Mouse (Mus musculus): ENCODE measurements around the gene Kalrn.
A peak's percentile ranks its signal among the peaks of the same experiment; 100 is the strongest.

Gene Kalrn

DNA sequence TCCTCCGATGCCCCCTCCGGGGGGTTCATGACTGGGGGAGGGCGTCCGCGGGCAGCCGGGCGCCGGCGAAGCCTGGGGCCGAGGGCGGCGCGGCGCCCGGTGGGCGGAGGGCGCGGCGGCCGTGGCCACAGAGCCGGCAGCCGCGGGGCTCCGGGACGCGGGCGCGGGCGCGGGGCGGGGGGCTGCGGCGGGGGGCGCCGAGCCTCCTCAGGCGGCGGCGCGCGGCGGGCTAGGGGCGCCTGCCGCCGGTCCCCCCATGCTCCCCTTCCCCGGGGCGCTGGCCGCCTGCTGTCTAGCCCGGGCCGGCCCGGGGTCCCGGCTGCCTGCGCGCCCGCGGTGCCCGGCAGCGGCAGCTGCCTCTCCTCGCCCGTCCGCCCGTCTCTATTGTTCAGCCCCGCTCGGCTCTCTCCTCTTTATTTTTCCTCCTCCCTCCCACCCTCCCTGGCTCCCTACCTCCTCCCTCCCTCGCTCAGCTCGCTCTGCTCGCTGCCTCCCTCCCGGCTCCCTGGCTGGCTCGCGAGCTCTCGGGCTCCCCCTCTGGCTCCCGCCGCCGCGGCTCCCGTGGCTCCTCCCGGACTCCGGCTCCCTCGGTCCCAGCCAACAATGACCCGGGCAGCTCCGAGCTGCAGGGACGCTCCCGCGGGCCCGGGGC is at the start of gene Kalrn:
TSS of gene Kalrn (minus strand) at position 382 of the 652 bp plus-strand sequence.
- peak; percentile 2 for DNase-seq (ENCODE audit: low spot score)

DNA sequence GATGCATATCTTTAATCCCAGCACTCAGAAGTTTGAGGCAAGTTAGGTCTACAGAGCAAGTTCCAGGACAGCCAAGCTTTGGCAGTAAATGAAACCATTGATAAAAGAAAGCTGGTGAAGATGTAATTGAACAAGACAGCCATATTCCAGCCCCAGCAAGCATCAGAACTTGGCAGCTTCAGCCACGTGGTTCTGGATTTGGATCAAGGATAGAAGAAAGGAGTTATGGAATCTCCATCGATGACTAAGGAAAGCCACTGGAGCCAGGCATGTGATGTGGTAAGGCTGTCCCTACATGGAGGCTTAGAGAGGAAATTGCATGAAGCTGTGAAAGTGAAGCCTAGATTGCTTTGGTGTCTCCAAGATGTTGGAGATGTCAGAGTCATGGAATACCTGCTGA is 40.7 kb upstream of the Kalrn start:
- no peak for DNase-seq (ENCODE audit: low spot score)

DNA sequence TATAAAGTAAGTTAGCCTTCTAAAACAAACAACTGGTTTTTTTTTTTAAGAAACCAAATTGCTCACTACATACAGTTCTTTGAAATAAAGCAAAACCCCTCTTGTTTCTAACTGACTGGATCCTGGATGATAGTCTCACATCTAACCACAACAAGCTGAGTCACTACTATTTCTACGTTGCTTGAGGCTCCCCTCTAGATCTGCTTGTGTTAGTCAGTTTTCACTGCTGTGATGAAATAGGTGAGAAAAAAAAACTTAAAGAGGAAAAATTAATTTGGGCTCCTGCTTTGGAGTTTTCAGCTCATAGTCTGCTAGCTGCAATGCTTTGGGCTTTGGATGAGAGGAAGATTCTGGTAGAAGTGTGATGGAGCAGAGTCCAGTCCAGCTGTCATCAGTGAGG is 36.8 kb upstream of the Kalrn start:
- DNase-seq (ENCODE audit: low spot score), result no peak

DNA sequence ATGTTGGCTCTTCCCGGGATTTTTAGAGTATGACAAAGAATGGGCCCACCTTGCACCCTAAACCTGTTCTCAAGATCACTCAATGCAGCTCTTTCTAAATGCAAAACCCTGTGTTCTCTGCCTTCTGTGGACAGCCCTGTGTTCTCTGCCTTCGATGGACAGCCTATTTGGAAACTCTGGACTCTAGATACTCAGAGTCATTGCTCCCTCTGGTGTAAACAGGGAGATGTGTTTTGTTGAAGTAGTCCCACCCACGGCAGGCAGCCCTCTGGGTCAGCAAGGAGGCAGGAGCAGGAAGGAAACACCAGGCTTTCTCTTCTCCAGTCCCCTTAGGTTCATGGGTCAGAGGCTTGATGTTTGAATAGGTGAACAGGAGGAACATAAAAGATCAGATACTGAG is 32.3 kb upstream of the Kalrn start:
- no peak for DNase-seq (ENCODE audit: low spot score)

DNA sequence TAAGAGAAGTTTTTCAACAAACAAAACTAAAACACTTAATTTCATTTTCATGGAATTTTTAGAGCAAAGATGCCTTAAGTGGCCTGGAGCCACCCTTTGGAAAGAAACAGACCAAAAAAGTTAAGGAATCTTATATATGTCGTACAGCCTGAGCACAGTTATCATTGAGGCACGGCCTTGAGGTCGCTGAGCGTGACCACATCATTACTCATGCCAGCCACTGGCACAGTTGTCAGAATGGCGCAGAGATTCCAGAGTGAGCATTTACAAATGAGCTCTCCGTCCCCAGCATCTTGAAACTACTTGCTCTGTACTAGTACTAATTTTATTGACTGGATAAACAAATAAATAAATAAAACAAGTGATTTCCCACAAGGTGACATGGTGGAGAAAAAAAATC is 30.5 kb upstream of the Kalrn start:
- DNase-seq (ENCODE audit: low spot score), result no peak

DNA sequence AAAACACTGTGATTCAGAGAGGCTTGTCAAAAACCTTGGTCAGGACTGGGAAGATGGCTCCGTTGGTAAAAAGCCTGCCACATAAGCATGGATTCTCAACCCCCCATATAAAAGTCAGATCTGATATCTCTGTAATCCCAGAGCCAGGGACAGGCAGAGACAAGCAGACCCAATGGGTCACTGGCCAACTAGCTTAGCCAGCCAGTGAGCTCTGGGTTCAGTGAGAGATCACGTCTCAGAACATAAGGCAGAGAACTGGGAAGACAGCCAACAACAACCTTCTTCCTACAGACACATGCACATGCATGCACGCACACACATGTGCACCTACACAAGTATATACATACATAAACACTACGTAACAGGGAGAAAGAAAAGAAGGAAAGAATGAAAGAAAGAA is 29.7 kb upstream of the Kalrn start:
- no peak for DNase-seq (ENCODE audit: low spot score)

DNA sequence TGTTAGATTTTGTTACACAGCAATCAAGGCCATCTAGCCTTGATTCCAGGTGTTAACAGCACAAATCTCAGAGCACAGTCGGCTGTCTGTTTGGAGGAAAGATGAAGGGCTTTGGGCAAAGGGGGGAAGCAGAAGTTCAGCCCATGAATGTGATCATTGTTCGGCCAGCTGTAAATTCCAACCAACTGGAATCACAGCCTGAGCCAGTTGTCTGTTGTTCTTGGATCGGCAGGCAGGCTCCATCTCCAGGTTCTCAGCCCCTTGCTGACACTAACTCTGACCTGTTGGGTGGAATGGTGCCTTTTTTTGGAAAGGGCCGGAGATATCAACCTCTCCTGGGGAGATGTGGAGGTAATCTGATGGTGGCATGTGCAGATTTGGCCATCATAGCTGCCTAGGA is 28.6 kb upstream of the Kalrn start:
- DNase-seq (ENCODE audit: low spot score), result no peak

DNA sequence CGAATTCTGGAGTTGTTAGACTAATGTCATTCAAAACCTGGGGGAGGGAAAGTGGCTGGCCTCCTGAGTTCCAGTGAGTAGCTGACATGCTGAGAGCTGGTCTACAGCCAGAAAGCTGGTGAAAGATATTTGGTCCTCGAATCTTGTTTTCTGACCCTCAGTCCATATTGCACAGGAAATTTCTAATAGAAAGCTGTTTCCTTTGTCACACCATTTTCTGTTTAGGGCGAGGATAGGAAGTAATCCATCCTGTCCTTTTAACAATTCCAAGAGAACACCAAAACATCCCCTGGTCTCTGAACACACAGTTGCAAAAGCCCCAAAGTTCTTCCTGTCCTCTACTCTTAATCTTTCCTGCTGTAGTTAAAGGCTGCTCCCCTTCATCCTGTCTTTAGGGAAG is 22.0 kb upstream of the Kalrn start:
- DNase-seq (ENCODE audit: low spot score), result no peak

DNA sequence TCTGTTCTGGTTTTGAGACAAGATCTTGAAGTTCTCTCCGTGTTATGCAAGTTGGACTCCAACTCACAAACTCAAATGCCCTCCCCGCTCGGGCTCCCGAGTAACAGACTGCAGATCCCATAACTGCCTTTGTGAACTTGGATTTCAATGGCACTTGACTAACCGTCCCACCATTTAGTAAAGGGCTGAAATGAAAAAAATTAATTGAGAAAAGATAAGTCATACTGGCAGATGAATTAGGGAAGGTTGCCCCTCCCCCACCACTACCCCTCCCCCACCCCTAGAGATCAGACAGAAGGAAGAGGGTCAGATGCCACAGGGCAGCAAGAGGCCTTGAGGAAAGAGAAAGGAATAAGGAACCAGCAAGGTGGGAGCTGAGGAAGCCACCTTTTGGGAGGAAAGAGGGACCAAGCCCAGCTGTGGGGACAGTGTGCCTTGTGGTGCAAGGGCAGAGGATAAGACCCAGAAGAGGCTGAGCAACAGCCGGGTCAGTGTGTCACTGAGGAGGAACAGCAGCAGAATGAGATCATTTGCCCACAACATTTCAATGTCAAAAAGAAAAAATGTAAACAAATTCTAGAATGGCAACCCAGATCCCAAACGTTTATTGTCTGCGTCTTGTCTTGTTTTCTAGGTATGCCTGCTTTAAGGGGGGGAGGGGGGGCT is 21.4 kb upstream of the Kalrn start:
- DNase-seq (ENCODE audit: low spot score), result no peak

DNA sequence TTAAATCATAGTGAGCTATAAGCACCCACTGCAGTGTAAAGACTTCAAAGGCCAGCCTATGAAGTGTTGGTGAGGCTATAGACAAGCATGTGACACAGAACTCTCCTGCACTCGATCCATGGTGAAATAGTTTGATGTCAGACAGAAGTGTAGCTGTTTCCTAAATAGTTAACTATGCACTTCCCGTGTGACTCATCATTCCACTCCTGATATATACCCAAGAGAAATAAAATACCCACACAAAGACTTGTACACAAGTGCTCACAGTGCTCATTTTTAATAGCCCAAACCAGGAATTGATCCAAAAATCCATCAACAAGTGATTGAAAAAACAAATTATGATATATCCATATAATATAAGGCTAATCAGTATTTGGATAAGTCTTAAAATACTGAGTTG is 19.4 kb upstream of the Kalrn start:
- DNase-seq (ENCODE audit: low spot score), result no peak

DNA sequence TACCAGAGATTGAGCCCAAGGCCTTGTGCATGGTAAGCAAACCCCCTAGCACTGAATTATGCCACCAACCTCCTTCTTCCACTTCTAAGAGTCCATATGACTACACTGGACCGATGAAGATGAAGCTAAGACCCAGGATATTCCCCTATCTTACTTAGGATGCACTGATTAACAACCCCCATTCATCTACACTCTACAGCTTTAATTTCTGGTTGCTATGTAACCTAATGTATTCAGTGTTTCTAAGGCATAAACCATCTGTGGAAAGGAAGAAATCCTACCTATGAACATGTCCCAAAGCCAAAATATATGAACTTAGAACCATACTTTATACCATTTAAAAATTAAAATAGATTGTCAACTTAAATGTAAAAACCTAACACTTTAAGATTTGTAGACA is 18.6 kb upstream of the Kalrn start:
- no peak for DNase-seq (ENCODE audit: low spot score)

DNA sequence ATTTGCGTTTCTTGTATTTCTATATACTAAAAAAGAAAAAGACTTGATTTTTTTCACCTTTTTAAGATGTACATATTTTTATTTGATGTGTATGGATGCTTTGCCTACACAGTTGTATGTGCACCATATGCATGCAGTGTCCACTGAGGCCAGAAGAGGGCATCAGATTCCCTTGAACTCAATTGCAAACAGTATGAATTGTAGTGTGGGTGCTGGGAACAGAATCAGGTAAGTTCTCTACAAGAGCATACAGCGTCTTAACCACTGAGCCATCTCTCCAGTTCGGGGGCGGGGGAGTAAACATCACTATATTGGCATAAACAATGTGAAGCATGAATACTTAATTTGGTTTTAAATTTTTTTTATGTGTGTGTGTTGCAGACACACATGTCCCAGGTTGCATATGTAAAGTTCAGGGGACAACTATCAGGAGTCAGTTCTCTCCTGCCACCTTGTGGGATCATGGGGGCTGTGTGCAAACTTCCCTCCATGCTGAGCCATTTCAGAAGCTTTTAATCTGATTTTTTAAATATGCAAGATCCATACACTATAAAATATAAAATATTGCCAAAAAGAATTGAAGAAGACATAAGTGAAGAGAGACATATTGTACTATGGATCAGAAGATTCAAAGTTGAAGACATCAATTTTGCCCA is 6.5 kb upstream of the Kalrn start:
- DNase-seq (ENCODE audit: low spot score), result no peak

DNA sequence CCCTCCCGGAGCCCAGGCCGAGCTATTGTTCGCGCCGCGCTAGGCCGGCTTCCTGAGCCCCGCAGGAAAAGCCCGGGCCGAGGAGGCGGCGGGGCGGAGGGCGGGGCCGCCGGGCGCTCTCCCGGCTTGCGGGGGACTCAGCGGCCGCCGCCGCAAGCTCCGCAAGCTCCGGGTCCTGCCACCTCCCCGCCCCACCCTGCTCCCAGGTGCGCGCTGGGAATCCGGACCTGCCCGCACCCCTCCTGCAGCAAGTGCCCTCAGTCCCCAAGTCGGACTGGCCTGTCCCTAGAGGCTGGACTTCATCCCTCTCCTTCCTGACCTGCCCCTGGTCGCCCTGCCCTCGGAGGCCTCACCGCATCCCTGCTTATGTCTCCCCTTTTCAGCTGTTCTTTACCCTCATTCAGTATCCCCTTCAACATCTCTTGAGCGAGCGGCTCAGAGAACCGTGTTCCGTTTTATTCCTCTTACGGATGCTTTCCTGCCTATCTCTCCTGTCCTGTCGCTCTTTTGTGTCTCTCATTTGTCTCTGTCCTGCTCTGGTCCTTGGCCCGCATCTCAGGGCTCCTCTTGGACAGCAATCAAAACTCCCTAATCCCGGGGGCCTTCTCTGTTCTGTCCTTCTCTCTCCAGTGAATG is 642 bp upstream of the Kalrn start:
- DNase-seq (ENCODE audit: low spot score), result no peak

DNA sequence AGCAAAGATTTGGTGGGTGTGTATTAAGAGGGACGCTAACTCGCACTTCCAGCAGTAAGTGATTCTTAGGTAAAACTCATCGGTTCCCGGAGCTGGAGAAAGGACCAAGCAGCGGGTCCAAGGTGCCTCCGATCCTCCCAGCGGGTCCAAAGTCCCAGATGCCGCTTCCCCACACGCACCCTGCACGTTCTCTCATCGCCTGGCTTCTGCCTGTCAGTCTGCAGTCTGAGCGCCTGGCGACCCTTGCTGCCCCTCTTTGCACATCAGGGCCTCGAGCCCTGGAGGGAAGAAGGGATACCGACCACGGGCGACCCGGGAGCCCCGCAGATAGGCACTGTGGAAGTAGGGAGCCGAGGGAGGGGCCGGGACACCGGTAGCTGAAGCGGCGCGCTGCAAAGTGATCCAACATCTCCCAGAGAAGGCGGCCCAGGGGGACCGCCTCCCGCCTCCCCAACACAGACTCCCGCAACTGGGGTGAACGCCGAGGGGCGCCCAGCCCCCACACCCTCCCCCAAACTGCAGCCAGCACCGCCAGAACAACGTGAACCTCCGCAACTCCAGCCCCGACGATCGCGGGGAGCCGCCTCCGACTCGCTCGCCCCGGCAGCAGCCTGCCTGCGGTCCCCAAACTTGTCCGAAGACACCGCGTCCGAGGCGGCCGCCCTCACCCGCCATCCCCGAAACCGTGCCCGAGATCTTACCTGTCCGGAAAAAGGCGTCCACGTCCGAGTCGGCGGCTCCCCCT is 754 bp downstream of the Kalrn start:
- no peak for DNase-seq (ENCODE audit: low spot score)

DNA sequence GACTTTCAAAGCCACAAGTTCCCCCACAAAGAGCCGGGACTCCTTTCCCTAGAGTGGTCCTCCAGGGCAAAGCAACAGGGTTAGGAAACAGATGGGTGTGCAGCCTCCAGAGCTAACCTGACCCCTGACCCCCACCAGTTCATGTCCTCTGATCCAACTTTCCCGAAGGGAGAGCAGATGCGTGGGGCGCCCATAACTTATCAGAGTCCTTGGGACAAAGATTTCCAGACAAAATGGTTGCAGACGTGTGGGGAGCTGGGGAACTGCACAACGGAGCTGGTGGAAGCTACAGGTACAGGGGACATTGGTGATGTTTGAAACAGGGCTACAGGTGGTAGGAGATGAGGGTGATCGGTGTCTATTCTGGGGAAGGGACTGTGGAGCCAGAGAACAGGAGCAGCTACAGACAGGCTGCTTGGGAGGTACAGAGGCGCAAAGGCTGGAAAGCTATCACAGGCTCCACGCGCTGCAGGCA is 1.4 kb downstream of the Kalrn start:
- DNase-seq (ENCODE audit: low spot score), result no peak

DNA sequence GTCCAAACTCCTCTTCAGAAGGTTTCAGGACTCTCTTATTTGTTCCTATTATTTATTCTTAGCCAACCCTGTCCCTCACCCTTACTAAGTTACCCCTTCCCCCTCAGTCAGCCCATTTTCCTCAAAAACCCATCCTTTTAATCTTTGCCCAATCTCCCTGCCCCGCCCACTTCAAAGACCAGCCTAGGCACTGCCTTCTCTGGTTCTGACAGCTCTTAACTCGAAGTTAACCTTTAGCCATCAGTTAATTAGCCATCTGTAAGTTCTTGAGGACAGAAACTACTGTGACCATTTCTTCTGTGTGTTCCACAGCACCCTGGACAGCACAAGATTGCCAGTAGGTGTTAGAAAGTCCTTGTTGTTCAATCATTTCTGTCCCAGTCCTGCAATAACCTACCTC is 3.4 kb downstream of the Kalrn start:
- no peak for DNase-seq (ENCODE audit: low spot score)

DNA sequence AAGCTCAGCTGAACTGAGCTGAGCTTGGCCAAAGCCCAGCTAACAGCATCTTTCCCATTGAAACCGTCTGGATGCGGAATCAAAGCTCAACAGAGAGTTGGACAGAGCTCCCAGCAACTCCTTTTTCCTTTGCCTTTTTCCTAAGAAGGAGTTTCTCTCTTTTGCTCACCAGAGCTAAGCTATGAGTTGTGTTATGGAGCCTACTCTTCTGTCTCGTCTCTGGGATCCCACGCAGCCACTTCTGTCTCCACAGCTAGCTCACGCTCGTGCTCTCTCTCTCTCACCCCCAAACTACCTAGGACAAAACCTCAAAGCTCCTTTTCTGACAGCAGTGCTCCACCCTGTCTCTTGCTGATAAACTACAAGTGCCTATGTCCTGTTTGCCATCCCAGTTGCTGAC is 4.5 kb downstream of the Kalrn start:
- no peak for DNase-seq (ENCODE audit: low spot score)

DNA sequence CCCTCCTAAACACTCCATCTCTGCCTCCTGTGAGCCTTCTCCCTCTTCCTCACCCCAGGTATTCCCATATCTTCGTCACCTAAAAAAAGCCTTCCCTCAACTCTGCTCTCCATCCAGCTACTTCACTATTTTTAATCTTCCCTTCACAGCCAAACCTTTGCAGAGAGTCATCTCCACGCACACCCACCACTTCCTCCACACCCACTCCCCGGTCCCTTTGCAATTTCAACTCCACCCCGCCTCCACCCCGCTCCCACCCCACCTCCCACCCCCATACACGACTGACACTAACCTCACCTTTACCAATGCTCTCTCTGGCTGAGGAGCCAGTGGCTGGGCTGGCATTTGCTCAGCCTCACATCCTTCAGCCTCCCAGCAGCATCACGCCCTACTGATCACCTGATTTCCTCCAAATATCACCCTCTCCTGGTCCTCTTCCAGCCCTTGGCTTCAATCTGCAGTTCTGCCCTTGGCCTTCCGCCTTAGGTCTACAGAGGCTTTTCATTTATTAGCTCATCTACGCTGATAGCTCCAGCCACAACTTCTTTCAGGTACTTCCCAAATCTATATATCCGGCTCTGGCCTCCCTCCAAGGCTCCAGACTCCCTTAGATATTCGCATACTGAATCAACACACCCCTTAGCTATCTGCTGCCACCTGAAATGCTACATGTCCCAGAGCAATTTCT is 9.6 kb downstream of the Kalrn start:
- DNase-seq (ENCODE audit: low spot score), result no peak

DNA sequence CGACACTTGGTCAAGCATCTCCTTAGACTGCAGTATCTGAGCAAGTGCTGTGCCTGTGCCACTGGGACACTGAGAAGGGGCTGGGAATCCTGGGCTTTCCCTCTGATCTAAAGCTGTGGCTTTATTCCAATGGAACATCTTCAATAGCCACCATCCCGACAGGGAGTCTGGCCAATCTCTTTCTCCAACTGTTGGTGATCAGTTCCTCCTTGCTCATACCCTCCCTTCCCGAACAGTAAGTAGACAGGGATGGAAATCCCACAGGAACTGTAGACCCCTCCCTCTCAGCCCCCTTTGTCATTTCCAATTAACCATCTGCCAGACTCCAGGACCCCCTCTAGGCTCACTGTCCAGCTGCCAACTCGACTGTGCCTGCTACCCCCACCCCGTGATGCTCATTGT is 11.6 kb downstream of the Kalrn start:
- no peak for DNase-seq (ENCODE audit: low spot score)

DNA sequence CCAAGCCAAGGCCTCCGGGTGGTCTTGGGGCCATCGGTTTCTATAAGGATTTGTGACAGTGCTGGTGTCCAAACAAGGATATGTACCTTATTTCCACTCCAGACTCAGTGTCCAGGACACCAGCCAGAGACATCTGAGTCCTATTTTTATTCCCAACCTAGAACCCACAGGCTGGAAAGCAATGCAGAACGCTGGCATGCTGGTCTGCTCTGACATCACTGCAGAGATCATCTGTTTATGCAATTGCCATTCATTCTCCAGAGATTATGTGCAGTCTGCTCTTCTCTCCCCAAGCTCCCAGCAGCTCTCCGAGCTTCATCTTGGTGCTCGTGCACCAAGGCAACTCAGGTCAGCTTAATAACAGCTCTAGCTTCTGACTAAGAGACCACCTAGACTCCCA is 12.5 kb downstream of the Kalrn start:
- DNase-seq (ENCODE audit: low spot score), result no peak

DNA sequence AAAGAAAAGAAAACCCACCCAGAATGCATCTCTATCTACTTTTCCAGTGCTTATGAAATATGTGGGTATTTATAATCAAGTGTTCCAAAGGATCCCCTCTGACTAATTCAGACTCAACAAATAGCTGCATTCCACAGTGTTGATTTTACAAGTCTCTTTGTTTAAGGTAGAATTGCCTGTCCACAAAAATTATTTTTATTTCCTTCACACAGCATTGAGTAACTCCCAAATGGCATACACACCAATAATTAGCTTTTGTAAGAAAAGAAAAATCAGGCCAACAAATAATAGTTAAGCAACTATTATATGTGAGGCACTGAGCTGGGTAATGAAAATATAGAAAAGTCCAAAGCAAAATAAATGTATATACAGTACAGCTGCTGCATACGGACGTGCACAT is 12.9 kb downstream of the Kalrn start:
- DNase-seq (ENCODE audit: low spot score), result no peak

DNA sequence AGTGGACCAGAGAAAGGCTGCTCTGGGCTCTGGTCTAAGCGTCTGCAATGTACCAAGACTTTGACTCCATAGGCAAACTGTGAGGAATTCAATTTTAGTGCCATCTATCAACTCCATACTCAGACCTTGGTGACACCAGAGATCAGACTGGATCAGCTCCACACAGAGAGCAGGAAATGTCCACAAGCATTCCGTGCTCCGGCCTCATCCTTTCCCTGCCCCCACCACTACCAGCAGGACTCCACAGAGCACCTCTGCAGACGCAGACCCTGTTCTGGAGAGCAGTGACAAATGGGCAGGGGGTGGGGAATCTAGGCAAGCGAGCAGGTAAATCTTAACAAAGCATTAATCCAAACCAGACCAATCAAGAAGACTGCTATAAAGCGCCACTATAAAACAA is 15.4 kb downstream of the Kalrn start:
- no peak for DNase-seq (ENCODE audit: low spot score)
